Mouse (Mus musculus): ENCODE results near the gene Bpifa2. TPM values are rescaled to one million over a fixed set of nuclear protein-coding genes. Genes with fewer than 3 reads are reported as not detected.

Gene Bpifa2
- not detected in 2 replicates for polyA plus RNA-seq (2015; fragmentation: Nextera tagmentation; extraction: Ambion mirVana)

DNA sequence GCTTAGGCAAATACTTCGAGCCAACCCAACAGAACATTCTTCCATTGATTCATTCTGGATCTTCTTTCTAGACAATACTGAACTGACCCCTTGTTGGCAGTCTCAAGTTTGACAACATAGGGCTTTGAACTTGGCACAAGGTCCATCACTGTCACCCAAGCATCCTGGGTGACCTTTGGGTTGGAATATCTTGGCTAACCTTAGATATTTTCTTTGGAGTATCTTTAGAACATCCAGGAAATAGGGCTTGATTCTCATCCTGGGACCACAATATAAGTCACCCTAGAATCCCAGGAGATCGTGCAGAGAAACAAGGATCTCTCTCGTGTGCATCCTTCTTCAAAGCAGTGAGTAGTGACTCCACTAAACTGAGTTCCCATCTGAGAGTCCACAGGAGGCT, at the start of gene Bpifa2:
Gene Bpifa2, plus strand, starts transcription at position 301 of the 400 bp plus-strand sequence.
- H3K9me3 ChIP-seq (replicated peaks; ENCODE audit: control insufficient read depth, low read length) = no peaks in the 10 kb centered on the region
- no peak within 1 kb of the TSS for H3K27ac ChIP-seq (ENCODE audit: low read length)
- 39% methylated on average over 3 of the region's 3 CpGs for WGBS (ENCODE audit: insufficient replicate concordance)
- H3K9ac ChIP-seq (ENCODE audit: low read depth, low read length) = no peak within 1 kb of the TSS
- no peak for ATAC-seq (ENCODE audit: low read depth)
- H3K36me3 ChIP-seq (ENCODE audit: control insufficient read depth, insufficient read depth) = no peaks in the 10 kb centered on the region
- H3K4me2 ChIP-seq (ENCODE audit: low read depth, low read length) = no peak within 1 kb of the TSS
- H3K27me3 ChIP-seq (ENCODE audit: control insufficient read depth, insufficient read depth, low read depth, low read length) = no peaks in the 10 kb centered on the region
- H3K4me3 ChIP-seq (ENCODE audit: low read depth, low read length) = no peak within 1 kb of the TSS
- H3K4me1 ChIP-seq (ENCODE audit: control insufficient read depth, low read depth, low read length) = no peaks in the 10 kb centered on the region

DNA sequence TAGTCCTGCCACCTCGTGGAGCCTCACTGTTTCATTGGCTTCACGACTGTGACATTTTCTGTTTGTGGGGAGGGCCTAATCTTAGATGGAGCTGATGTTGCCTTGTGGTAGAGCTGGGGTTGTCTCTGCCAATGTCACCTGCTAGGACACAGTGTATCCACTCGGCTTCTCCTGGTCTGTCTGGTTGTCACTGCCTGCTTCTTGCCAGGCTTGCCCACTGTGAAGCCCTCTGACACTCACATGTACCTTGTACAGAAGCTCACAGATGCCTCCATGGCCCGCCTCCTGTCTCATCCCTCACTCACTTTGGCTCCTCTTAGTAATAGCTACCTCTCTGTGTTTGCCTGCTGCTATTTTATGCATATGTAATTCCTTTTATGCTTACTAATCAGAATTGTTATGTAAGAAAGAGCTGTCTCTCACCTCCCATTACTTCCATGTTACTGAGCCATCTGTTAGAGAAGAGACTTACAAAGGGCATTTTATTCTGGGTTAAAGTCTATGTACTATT, 45.2 kb upstream of the Bpifa2 start:
- Histone ChIP-seq H3K4me2 (ENCODE audit: low read depth, low read length) (no peak overlapping the region), H3K4me1 (ENCODE audit: control insufficient read depth, low read depth, low read length) (no peaks in the 10 kb centered on the region), H3K9me3 (replicated peaks; ENCODE audit: control insufficient read depth, low read length) (no peaks in the 10 kb centered on the region), H3K27ac (ENCODE audit: low read length) (no peak overlapping the region), H3K27me3 (ENCODE audit: control insufficient read depth, insufficient read depth, low read depth, low read length) (no peaks in the 10 kb centered on the region), H3K36me3 (ENCODE audit: control insufficient read depth, insufficient read depth) (no peaks in the 10 kb centered on the region), H3K4me3 (ENCODE audit: low read depth, low read length) (no peak overlapping the region), H3K9ac (ENCODE audit: low read depth, low read length) (no peak overlapping the region)
- ATAC-seq (ENCODE audit: low read depth) = no peak
- WGBS (ENCODE audit: insufficient replicate concordance) = 42% methylated on average over 4 of the region's 4 CpGs

DNA sequence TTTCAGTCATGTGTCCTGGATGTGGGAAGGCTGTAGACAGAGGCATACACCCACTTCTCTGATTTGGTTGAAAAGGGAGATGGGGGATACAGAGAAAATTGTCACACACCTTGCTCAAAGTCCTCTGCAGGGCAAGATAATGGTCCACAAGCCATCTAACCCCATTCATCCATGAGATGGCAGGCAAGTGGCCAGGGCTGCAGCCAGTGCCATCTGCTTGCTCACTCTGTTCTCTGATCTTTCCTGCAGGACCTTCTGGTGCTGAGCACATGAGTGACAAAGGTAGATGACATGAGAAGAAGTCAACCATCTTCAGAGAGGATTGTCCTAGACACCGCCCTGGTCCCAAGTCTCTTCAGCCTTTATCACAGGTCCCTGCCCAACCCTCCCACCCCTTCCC, 44.7 kb upstream of the Bpifa2 start:
- 65% methylated on average over 1 of the region's 1 CpGs for WGBS (ENCODE audit: insufficient replicate concordance)
- H3K27ac ChIP-seq (ENCODE audit: low read length) = no peak overlapping the region
- no peaks in the 10 kb centered on the region for H3K4me1 ChIP-seq (ENCODE audit: control insufficient read depth, low read depth, low read length)
- H3K9me3 ChIP-seq (replicated peaks; ENCODE audit: control insufficient read depth, low read length) = no peaks in the 10 kb centered on the region
- no peaks in the 10 kb centered on the region for H3K27me3 ChIP-seq (ENCODE audit: control insufficient read depth, insufficient read depth, low read depth, low read length)
- H3K9ac ChIP-seq (ENCODE audit: low read depth, low read length) = no peak overlapping the region
- H3K36me3 ChIP-seq (ENCODE audit: control insufficient read depth, insufficient read depth) = no peaks in the 10 kb centered on the region
- H3K4me3 ChIP-seq (ENCODE audit: low read depth, low read length) = no peak overlapping the region
- no peak for ATAC-seq (ENCODE audit: low read depth)
- no peak overlapping the region for H3K4me2 ChIP-seq (ENCODE audit: low read depth, low read length)

DNA sequence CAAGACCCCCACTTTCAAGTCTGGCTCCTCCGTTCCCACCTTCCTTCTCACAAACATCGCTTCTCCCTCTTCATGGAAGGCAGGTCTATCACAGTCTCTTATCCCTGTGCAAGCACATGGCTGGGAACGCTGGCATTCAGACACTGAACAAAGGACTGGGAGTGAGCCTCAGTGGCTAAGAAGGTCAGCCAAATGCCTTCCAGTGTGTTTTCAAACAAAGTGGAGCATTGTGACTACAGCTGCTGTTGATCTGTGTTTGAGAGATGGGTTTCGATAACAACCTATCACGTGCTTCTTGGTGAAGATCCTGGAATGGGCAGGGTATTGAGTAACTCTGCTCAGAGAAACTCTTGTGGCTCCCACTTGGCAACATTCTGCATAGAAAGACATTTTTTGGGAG, 37.8 kb upstream of the Bpifa2 start:
- 69% methylated on average over 5 of the region's 5 CpGs for WGBS (ENCODE audit: insufficient replicate concordance)
- H3K9me3 ChIP-seq (replicated peaks; ENCODE audit: control insufficient read depth, low read length) = no peaks in the 10 kb centered on the region
- H3K4me1 ChIP-seq (ENCODE audit: control insufficient read depth, low read depth, low read length) = no peaks in the 10 kb centered on the region
- no peak for ATAC-seq (ENCODE audit: low read depth)
- H3K9ac ChIP-seq (ENCODE audit: low read depth, low read length) = no peak overlapping the region
- no peak overlapping the region for H3K4me3 ChIP-seq (ENCODE audit: low read depth, low read length)
- H3K4me2 ChIP-seq (ENCODE audit: low read depth, low read length) = no peak overlapping the region
- no peaks in the 10 kb centered on the region for H3K36me3 ChIP-seq (ENCODE audit: control insufficient read depth, insufficient read depth)
- no peaks in the 10 kb centered on the region for H3K27me3 ChIP-seq (ENCODE audit: control insufficient read depth, insufficient read depth, low read depth, low read length)
- no peak overlapping the region for H3K27ac ChIP-seq (ENCODE audit: low read length)

DNA sequence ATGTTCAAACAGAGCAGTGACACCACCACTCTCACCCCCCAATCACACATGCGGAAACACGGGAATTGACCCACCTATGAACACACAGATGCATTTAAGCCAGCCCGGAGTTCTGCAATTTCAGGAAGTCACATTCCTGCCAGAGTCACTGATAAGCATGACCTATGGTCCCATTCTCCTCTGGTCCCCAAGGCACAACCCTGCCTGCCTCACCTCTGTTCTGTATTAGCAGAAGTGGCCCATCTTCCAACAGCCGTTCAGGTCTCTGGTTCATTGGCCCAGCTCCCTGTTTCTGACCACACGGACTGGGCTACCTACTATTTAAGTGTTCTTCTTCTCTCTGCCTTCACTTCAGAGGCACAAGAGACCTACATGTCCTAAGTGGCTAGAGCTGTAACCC, 33.5 kb upstream of the Bpifa2 start, which contains the start of gene Bpifa6:
Gene Bpifa6, plus strand, starts transcription at position 364 of the 400 bp plus-strand sequence.
- H3K4me1 ChIP-seq (ENCODE audit: control insufficient read depth, low read depth, low read length) = no peaks in the 10 kb centered on the region
- no peaks in the 10 kb centered on the region for H3K27me3 ChIP-seq (ENCODE audit: control insufficient read depth, insufficient read depth, low read depth, low read length)
- ATAC-seq (ENCODE audit: low read depth) = no peak
- no peak within 1 kb of the TSS for H3K27ac ChIP-seq (ENCODE audit: low read length)
- H3K4me3 ChIP-seq (ENCODE audit: low read depth, low read length) = no peak within 1 kb of the TSS
- no peak within 1 kb of the TSS for H3K4me2 ChIP-seq (ENCODE audit: low read depth, low read length)
- H3K36me3 ChIP-seq (ENCODE audit: control insufficient read depth, insufficient read depth) = no peaks in the 10 kb centered on the region
- no peak within 1 kb of the TSS for H3K9ac ChIP-seq (ENCODE audit: low read depth, low read length)
- 52% methylated on average over 5 of the region's 5 CpGs for WGBS (ENCODE audit: insufficient replicate concordance)
- H3K9me3 ChIP-seq (replicated peaks; ENCODE audit: control insufficient read depth, low read length) = no peaks in the 10 kb centered on the region

DNA sequence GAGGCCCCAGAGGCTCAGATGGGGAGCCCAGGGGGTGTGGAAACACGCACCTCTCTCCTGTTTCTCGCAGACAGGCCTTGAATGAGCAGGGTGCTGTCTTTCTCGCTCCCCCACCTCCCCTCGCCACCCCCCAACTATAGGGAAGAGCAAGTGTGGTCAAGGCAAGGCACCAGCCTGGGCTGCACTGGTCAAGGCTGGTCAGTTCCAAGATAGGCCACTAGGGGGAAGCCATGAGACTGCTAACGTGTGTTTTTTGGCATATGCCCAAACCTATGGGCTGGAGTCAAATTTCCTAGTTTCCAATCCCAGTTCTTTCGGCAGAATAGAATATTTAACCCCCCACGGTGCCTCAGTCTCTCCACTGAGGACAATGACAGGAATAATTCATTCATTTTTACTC, 12.3 kb upstream of the Bpifa2 start:
- H3K4me2 ChIP-seq (ENCODE audit: low read depth, low read length) = no peak overlapping the region
- no peaks in the 10 kb centered on the region for H3K4me1 ChIP-seq (ENCODE audit: control insufficient read depth, low read depth, low read length)
- no peak overlapping the region for H3K4me3 ChIP-seq (ENCODE audit: low read depth, low read length)
- no peak for ATAC-seq (ENCODE audit: low read depth)
- H3K9me3 ChIP-seq (replicated peaks; ENCODE audit: control insufficient read depth, low read length) = no peaks in the 10 kb centered on the region
- H3K27ac ChIP-seq (ENCODE audit: low read length) = no peak overlapping the region
- H3K9ac ChIP-seq (ENCODE audit: low read depth, low read length) = no peak overlapping the region
- no peaks in the 10 kb centered on the region for H3K36me3 ChIP-seq (ENCODE audit: control insufficient read depth, insufficient read depth)
- no peaks in the 10 kb centered on the region for H3K27me3 ChIP-seq (ENCODE audit: control insufficient read depth, insufficient read depth, low read depth, low read length)
- WGBS (ENCODE audit: insufficient replicate concordance) = 8% methylated on average over 7 of the region's 7 CpGs

DNA sequence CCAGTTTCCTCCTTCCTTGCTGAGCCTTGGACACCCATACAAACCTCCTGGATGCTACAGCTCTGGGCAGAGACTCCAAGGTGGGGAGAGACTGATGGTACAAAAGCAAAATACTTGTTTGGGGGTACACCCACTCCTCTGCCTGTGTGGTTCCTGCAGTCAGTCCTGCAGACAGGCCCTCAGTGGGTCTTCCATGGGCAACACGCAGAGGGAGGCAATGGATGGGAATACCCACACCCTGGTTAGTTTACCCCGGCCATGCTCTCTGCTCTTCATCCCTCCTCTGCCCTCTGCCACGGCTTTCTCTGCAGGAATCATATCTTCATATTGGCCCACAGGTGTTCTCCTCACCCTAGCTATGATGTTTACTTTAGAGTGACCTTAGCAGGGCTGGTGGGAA, 7.6 kb upstream of the Bpifa2 start:
- WGBS (ENCODE audit: insufficient replicate concordance) = 40% methylated on average over 3 of the region's 3 CpGs
- no peak overlapping the region for H3K27ac ChIP-seq (ENCODE audit: low read length)
- no peaks in the 10 kb centered on the region for H3K9me3 ChIP-seq (replicated peaks; ENCODE audit: control insufficient read depth, low read length)
- no peaks in the 10 kb centered on the region for H3K4me1 ChIP-seq (ENCODE audit: control insufficient read depth, low read depth, low read length)
- no peaks in the 10 kb centered on the region for H3K36me3 ChIP-seq (ENCODE audit: control insufficient read depth, insufficient read depth)
- ATAC-seq (ENCODE audit: low read depth) = no peak
- H3K4me2 ChIP-seq (ENCODE audit: low read depth, low read length) = no peak overlapping the region
- H3K4me3 ChIP-seq (ENCODE audit: low read depth, low read length) = no peak overlapping the region
- no peaks in the 10 kb centered on the region for H3K27me3 ChIP-seq (ENCODE audit: control insufficient read depth, insufficient read depth, low read depth, low read length)
- H3K9ac ChIP-seq (ENCODE audit: low read depth, low read length) = no peak overlapping the region

DNA sequence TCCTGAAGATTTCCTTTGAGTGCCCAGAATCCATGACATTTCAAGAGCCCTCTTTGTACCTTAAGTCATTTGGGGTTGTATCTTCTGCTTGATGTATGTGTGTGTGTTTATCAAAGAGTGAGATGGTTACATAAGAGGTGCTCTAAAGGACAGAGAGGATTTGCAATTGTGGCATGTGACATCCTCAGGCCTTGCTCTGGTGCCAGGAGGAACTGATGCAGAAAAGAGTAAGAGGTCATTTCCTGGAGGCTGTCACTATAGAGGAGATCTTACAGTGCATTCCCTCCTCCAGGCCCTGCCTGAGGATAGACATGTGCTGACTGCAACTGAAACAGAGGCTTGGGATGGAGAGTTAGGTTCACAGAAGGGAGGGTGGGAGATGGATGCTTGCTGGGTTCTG, 7.0 kb upstream of the Bpifa2 start:
- no peak overlapping the region for H3K4me3 ChIP-seq (ENCODE audit: low read depth, low read length)
- H3K9ac ChIP-seq (ENCODE audit: low read depth, low read length) = no peak overlapping the region
- no peaks in the 10 kb centered on the region for H3K9me3 ChIP-seq (replicated peaks; ENCODE audit: control insufficient read depth, low read length)
- ATAC-seq (ENCODE audit: low read depth) = no peak
- H3K27ac ChIP-seq (ENCODE audit: low read length) = no peak overlapping the region
- H3K27me3 ChIP-seq (ENCODE audit: control insufficient read depth, insufficient read depth, low read depth, low read length) = no peaks in the 10 kb centered on the region
- no peaks in the 10 kb centered on the region for H3K36me3 ChIP-seq (ENCODE audit: control insufficient read depth, insufficient read depth)
- H3K4me2 ChIP-seq (ENCODE audit: low read depth, low read length) = no peak overlapping the region
- no peaks in the 10 kb centered on the region for H3K4me1 ChIP-seq (ENCODE audit: control insufficient read depth, low read depth, low read length)

DNA sequence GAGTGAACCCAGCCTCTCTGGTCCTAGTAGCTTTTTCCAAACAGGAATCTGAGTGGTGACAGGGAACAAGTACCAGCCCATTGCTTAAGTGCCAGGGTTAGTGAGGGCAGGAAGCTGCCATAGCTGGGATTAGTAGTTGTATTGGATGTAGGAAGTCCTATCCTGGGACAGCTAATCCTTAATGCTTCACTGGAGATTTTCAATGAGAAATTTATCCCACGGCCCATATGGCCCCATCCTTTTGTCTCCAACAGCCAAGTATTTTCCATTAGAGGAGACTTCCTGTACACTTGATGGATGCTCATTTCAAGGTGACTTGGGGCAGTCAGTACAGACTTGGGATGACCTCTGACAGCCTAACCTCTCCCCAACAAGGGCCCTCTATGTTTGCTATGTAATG, 3.6 kb upstream of the Bpifa2 start:
- 44% methylated on average over 1 of the region's 1 CpGs for WGBS (ENCODE audit: insufficient replicate concordance)
- Histone ChIP-seq H3K27ac (ENCODE audit: low read length) (no peak overlapping the region), H3K4me2 (ENCODE audit: low read depth, low read length) (no peak overlapping the region)

More for the DNA sequence above, 3.6 kb upstream of the Bpifa2 start:
- no peak overlapping the region for H3K9ac ChIP-seq (ENCODE audit: low read depth, low read length)
- no peak for ATAC-seq (ENCODE audit: low read depth)
- no peaks in the 10 kb centered on the region for H3K36me3 ChIP-seq (ENCODE audit: control insufficient read depth, insufficient read depth)
- H3K27me3 ChIP-seq (ENCODE audit: control insufficient read depth, insufficient read depth, low read depth, low read length) = no peaks in the 10 kb centered on the region
- no peaks in the 10 kb centered on the region for H3K9me3 ChIP-seq (replicated peaks; ENCODE audit: control insufficient read depth, low read length)
- no peaks in the 10 kb centered on the region for H3K4me1 ChIP-seq (ENCODE audit: control insufficient read depth, low read depth, low read length)
- no peak overlapping the region for H3K4me3 ChIP-seq (ENCODE audit: low read depth, low read length)
